Mouse (Mus musculus) embryonic facial prominence, embryonic 12.5 days (tissue): ENCODE results near the gene Aak1. TPM values are rescaled to one million over a fixed set of nuclear protein-coding genes. Genes with fewer than 3 reads are reported as not detected.

Source experiments
- ATAC-seq: fragments of 200-750 bp; cut with Nextera tagmentation; 2 replicates; pipeline ENCODE4 v1.8.0; 2017; ENCODE audit not compliant: insufficient number of reproducible peaks, insufficient read depth, low FRiP score, low TSS enrichment
- H3K27ac ChIP-seq: fragments of 300-500 bp; sonication (generic); 2 replicates; pipeline ENCODE4 v1.5.1; 2016; ENCODE audit warnings: mild to moderate bottlenecking
- H3K27me3 ChIP-seq: fragments of 300-500 bp; sonication (generic); 2 replicates; pipeline ENCODE4 v1.6.1; 2016; ENCODE audit warnings: mild to moderate bottlenecking, moderate library complexity
- H3K36me3 ChIP-seq: fragments of 300-500 bp; sonication (generic); 2 replicates; pipeline ENCODE4 v1.6.1; 2016; ENCODE audit warnings: mild to moderate bottlenecking
- H3K4me1 ChIP-seq: fragments of 300-500 bp; sonication (generic); 2 replicates; pipeline ENCODE4 v1.6.1; 2016
- H3K4me2 ChIP-seq: fragments of 300-500 bp; sonication (generic); replicated peaks from 2 replicates; pipeline ENCODE4 v1.6.1; 2016; ENCODE audit warnings: mild to moderate bottlenecking, moderate library complexity
- H3K4me3 ChIP-seq: fragments of 300-500 bp; sonication (generic); 2 replicates; pipeline ENCODE4 v1.5.1; 2016; ENCODE audit warnings: mild to moderate bottlenecking
- H3K9ac ChIP-seq: fragments of 300-500 bp; sonication (generic); 2 replicates; pipeline ENCODE4 v1.6.1; 2016; ENCODE audit warnings: mild to moderate bottlenecking, moderate library complexity
- H3K9me3 ChIP-seq: fragments of 300-500 bp; sonication (generic); 2 replicates; pipeline ENCODE4 v1.6.1; 2016; ENCODE audit warnings: mild to moderate bottlenecking, moderate library complexity
- WGBS: fragments of 180-500 bp; shearing (Covaris S2); methylation state at CpG from one replicate; pipeline ENCODE4 v1.1.7; 2016; 5-methylcytosine and 5-hydroxymethylcytosine counted together
- polyA plus RNA-seq: library from polyadenylated mRNA; unstranded; fragments of >200 nt; fragmentation: Nextera tagmentation; extraction: Ambion mirVana; gene quantifications from 2 replicates; pipeline ENCODE4 v1.2.1, GENCODE M21; 2016

Aak1 gene
- polyA plus RNA-seq, 1 experiment from 2014 or later: 19.7 TPM

- Histone ChIP-seq H3K9ac (no peak overlapping the region), H3K4me2 (no peak overlapping the region), H3K4me3 (no peak overlapping the region), H3K27me3 (no peaks in the 10 kb centered on the region), H3K9me3 (no peaks in the 10 kb centered on the region), H3K4me1 (no peaks in the 10 kb centered on the region; the same call in 1 of the 2 replicates), H3K36me3 (no peaks in the 10 kb centered on the region), H3K27ac (no peak overlapping the region)
- WGBS: 73% methylated on average over 2 of the region's 3 CpGs
- ATAC-seq: no peak
These were observed 50.6 kb downstream of the Aak1 start for GRCm38 (mm10) chr6:86899965-86900364.

GRCm38 (mm10) chr6:86900546-86900945 is 51.2 kb downstream of the Aak1 start:
- Histone ChIP-seq H3K9me3 (no peaks in the 10 kb centered on the region), H3K36me3 (no peaks in the 10 kb centered on the region), H3K4me2 (no peak overlapping the region), H3K27ac (no peak overlapping the region), H3K4me3 (no peak overlapping the region), H3K4me1 (no peaks in the 10 kb centered on the region; the same call in 1 of the 2 replicates), H3K9ac (no peak overlapping the region), H3K27me3 (no peaks in the 10 kb centered on the region)
- no peak for ATAC-seq
- WGBS: 83% methylated on average over 3 of the region's 3 CpGs

- Histone ChIP-seq H3K27me3 (no peaks in the 10 kb centered on the region), H3K36me3 (no peaks in the 10 kb centered on the region), H3K9me3 (no peaks in the 10 kb centered on the region), H3K9ac (no peak overlapping the region), H3K27ac (no peak overlapping the region), H3K4me3 (no peak overlapping the region), H3K4me1 (no peaks in the 10 kb centered on the region), H3K4me2 (no peak overlapping the region)
- whole genome bisulfite sequencing: 64% methylated on average over 2 of the region's 2 CpGs
- ATAC-seq: no peak
These were observed 56.2 kb downstream of the Aak1 start for GRCm38 (mm10) chr6:86905500-86905899.

GRCm38 (mm10) chr6:86907191-86907590 is 57.9 kb downstream of the Aak1 start:
- Histone ChIP-seq H3K9ac (no peak overlapping the region), H3K27ac (no peak overlapping the region), H3K4me1 (no peaks in the 10 kb centered on the region), H3K9me3 (no peaks in the 10 kb centered on the region), H3K36me3 (no peaks in the 10 kb centered on the region), H3K27me3 (no peaks in the 10 kb centered on the region), H3K4me3 (no peak overlapping the region), H3K4me2 (no peak overlapping the region)
- WGBS: 90% methylated on average over 2 of the region's 2 CpGs
- no peak for ATAC-seq

GRCm38 (mm10) chr6:86908561-86909150 is 59.3 kb downstream of the Aak1 start:
- no peak for ATAC-seq
- Histone ChIP-seq H3K36me3 (no peaks in the 10 kb centered on the region), H3K27me3 (no peaks in the 10 kb centered on the region), H3K4me3 (no peak overlapping the region), H3K9ac (no peak overlapping the region), H3K4me1 (no peaks in the 10 kb centered on the region), H3K4me2 (no peak overlapping the region), H3K27ac (no peak overlapping the region), H3K9me3 (no peaks in the 10 kb centered on the region)
- 67% methylated on average over 5 of the region's 5 CpGs for WGBS

GRCm38 (mm10) chr6:86909881-86910280 is 60.6 kb downstream of the Aak1 start:
- H3K9me3 ChIP-seq: no peaks in the 10 kb centered on the region

GRCm38 (mm10) chr6:86916157-86916820 is 67.0 kb downstream of the Aak1 start:
- no peak for ATAC-seq

More at GRCm38 (mm10) chr6:86909881-86910280, 60.6 kb downstream of the Aak1 start:
- Histone ChIP-seq H3K9ac (no peak overlapping the region), H3K4me1 (no peaks in the 10 kb centered on the region), H3K4me2 (no peak overlapping the region), H3K27ac (no peak overlapping the region), H3K27me3 (no peaks in the 10 kb centered on the region), H3K4me3 (no peak overlapping the region), H3K36me3 (no peaks in the 10 kb centered on the region)
- 88% methylated on average over 7 of the region's 7 CpGs for WGBS
- ATAC-seq: no peak

GRCm38 (mm10) chr6:86917231-86917630 is 67.9 kb downstream of the Aak1 start:
- no peak for ATAC-seq

More at GRCm38 (mm10) chr6:86916157-86916820, 67.0 kb downstream of the Aak1 start:
- H3K9ac ChIP-seq: no peak overlapping the region
- H3K9me3 ChIP-seq: no peaks in the 10 kb centered on the region
- H3K27ac ChIP-seq: no peak overlapping the region
- no peak overlapping the region for H3K4me3 ChIP-seq
- H3K36me3 ChIP-seq: no peaks in the 10 kb centered on the region
- no peak overlapping the region for H3K4me2 ChIP-seq
- WGBS: 79% methylated on average over 5 of the region's 5 CpGs
- no peaks in the 10 kb centered on the region for H3K4me1 ChIP-seq
- H3K27me3 ChIP-seq: no peaks in the 10 kb centered on the region

GRCm38 (mm10) chr6:86918058-86918835 is 68.9 kb downstream of the Aak1 start:
- WGBS: 77% methylated on average over 7 of the region's 7 CpGs
- no peak for ATAC-seq
- Histone ChIP-seq H3K9me3 (no peaks in the 10 kb centered on the region), H3K4me3 (no peak overlapping the region), H3K4me1 (no peaks in the 10 kb centered on the region), H3K27ac (no peak overlapping the region), H3K9ac (no peak overlapping the region), H3K36me3 (no peaks in the 10 kb centered on the region), H3K4me2 (no peak overlapping the region), H3K27me3 (no peaks in the 10 kb centered on the region)

More at GRCm38 (mm10) chr6:86917231-86917630, 67.9 kb downstream of the Aak1 start:
- no peak overlapping the region for H3K9ac ChIP-seq
- H3K36me3 ChIP-seq: no peaks in the 10 kb centered on the region
- H3K9me3 ChIP-seq: no peaks in the 10 kb centered on the region
- no peak overlapping the region for H3K4me2 ChIP-seq
- H3K27me3 ChIP-seq: no peaks in the 10 kb centered on the region
- no peak overlapping the region for H3K4me3 ChIP-seq
- WGBS: 68% methylated on average over 4 of the region's 4 CpGs
- no peaks in the 10 kb centered on the region for H3K4me1 ChIP-seq
- H3K27ac ChIP-seq: no peak overlapping the region

GRCm38 (mm10) chr6:86921880-86922279 is 72.6 kb downstream of the Aak1 start:
- no peak overlapping the region for H3K27ac ChIP-seq
- 12% methylated on average over 4 of the region's 4 CpGs for WGBS
- peak; percentile 35; the same call in 1 of the 2 replicates for ATAC-seq

GRCm38 (mm10) chr6:86924746-86925145 is 75.4 kb downstream of the Aak1 start:
- WGBS: 92% methylated on average over 4 of the region's 4 CpGs
- Histone ChIP-seq H3K4me1 (no peaks in the 10 kb centered on the region), H3K9ac (no peak overlapping the region), H3K27me3 (no peaks in the 10 kb centered on the region), H3K9me3 (no peaks in the 10 kb centered on the region), H3K27ac (no peak overlapping the region), H3K4me2 (no peak overlapping the region), H3K4me3 (no peak overlapping the region), H3K36me3 (peaks cover 23% of the 10 kb centered on the region)
- no peak for ATAC-seq

More at GRCm38 (mm10) chr6:86921880-86922279, 72.6 kb downstream of the Aak1 start:
- Histone ChIP-seq H3K4me2 (no peak overlapping the region), H3K4me3 (no peak overlapping the region), H3K27me3 (no peaks in the 10 kb centered on the region), H3K36me3 (peaks cover 14% of the 10 kb centered on the region; the same call in 1 of the 2 replicates), H3K9ac (no peak overlapping the region), H3K4me1 (no peaks in the 10 kb centered on the region), H3K9me3 (no peaks in the 10 kb centered on the region)
